Mouse (Mus musculus) gastrocnemius, postnatal 10 days (tissue): ENCODE data around the gene 1700024G13Rik. TPM values are rescaled to one million over a fixed set of nuclear protein-coding genes. Genes with fewer than 3 reads are reported as not detected.

Experiments used
- DNase-seq: peaks from one replicate; pipeline ENCODE4 v3.0.0; 2021; ENCODE audit warnings: mixed read lengths
- total RNA-seq, 2 experiments: library from RNA; stranded (reverse); gene quantifications; 2 replicates each; pipeline ENCODE4 v1.2.3; 2021

Gene 1700024G13Rik
- total RNA-seq, 2 experiments from 2014 or later, result not detected

DNA sequence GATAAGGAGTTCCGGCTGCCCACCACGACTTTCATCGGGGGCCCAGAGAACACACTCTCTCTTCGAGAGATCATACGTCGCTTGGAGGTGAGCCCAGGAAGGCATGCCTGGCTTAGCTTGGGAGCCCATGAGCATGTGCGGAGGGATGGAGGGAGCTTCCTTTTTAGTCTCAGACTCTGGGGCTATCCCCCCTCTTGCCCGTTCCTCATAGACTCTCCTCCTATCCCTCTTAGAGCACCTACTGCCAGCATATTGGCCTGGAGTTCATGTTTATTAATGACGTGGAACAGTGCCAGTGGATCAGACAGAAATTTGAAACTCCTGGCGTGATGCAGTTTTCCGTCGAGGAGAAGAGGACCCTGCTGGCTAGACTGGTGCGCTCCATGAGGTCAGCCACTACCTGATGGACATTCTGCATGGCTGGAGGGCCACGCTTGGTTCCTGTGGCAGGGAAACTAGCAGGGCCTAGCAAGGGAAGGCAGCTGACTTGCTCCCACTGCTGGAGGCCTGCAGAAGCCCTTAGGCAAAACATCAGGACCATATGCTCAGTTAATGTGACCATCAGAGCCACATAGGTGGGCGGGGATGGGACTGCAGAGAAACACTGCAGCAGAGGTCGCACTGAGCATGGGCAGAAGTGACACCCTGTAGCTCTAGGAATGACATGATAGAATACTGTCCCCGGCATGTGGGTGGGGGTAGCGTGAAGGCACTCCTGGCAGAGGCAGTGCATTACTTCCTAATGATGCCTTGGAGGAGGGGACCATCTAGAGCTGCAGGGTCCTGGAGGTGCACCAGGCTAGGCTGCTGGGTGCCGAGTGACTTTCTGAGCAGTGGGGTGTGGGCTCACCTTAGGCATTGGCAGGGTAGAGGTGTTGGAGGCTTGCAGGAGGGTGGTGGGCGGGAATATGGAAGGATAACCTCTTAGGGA, 55.4 kb downstream of the 1700024G13Rik start:
- DNase-seq, result no peak

DNA sequence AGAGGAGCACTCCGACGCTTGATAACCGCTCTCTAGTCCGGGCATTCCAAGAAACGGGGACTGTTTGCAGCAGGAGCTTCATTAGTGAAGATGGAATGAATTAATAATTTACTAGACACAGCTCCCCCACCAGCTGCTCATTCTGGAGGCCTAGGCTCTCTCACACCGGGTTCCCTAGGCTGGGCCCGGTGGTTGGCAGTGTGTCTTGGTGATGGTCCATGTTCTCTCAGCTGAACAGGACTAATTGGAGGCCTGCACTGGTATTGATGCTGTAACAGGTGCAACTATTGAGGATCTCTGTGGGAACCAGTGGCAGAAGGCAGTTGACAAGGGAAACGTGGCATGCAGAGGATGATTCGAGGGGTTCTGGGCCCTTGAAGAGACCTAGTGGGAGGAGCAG, 60.8 kb downstream of the 1700024G13Rik start:
- no peak for DNase-seq

Other genes with a start within 250 kb of the 1700024G13Rik start
- gene Msmb, start 246.4 kb downstream of the 1700024G13Rik start, total RNA-seq, result not detected
- 10 to 100 TPM; 44.8 to 56.8 TPM for gene Ncoa4, start 228.5 kb downstream of the 1700024G13Rik start, total RNA-seq
- gene Timm23, start 186.5 kb downstream of the 1700024G13Rik start, total RNA-seq, result 100 to 1,000 TPM; 144 to 169 TPM
- 10 to 100 TPM; 20.4 to 23.6 TPM for gene Parg, start 186.4 kb downstream of the 1700024G13Rik start, total RNA-seq
- gene Ogdhl, start 66.4 kb downstream of the 1700024G13Rik start, total RNA-seq, result 1 to 10 TPM; 1.7 to 2.3 TPM
- gene Slc18a3, start 76.5 kb upstream of the 1700024G13Rik start, total RNA-seq, result not detected
- not detected for gene Chat, start 77.6 kb upstream of the 1700024G13Rik start, total RNA-seq
- 1 to 10 TPM; 5.8 to 8.8 TPM for gene Ercc6, start 125.1 kb upstream of the 1700024G13Rik start, total RNA-seq
- gene Prrxl1, start 211.0 kb upstream of the 1700024G13Rik start, total RNA-seq, result not detected